Mouse (Mus musculus) heart, embryonic 14.5 days (tissue): Measurements from ENCODE around the gene 1110008L16Rik. TPM values are rescaled to one million over a fixed set of nuclear protein-coding genes. Genes with fewer than 3 reads are reported as not detected.

Experiments
- ATAC-seq: fragments of 200-750 bp; cut with Nextera tagmentation; 2 replicates; pipeline ENCODE4 v1.8.0; 2017; ENCODE audit warnings: low read depth, moderate TSS enrichment; ENCODE audit not compliant: insufficient number of reproducible peaks, insufficient read depth, low FRiP score
- H3K27ac ChIP-seq, 2 experiments: fragments of 200-500 bp in 1 of 2; fragments of 300-500 bp in 1 of 2; sonication (generic) in 1 of 2; replicated peaks in 1 of 2; 2 replicates each; pipeline ENCODE4 v1.5.1; 2012 to 2014; ENCODE audit warnings: low read depth in 2 of 2, low read length in 2 of 2, control low read depth in 1 of 2, mild to moderate bottlenecking in 1 of 2, mixed read lengths in 1 of 2; ENCODE audit not compliant: control insufficient read depth in 1 of 2, insufficient read depth in 1 of 2
- H3K27me3 ChIP-seq: fragments of 300-500 bp; sonication (generic); 2 replicates; pipeline ENCODE4 v1.6.1; 2014; ENCODE audit warnings: mild to moderate bottlenecking, low read length, control low read depth; ENCODE audit not compliant: control insufficient read depth, insufficient read depth
- H3K36me3 ChIP-seq: fragments of 300-500 bp; sonication (generic); 2 replicates; pipeline ENCODE4 v1.6.1; 2014; ENCODE audit warnings: mild to moderate bottlenecking, control low read depth, low read length, mixed read lengths; ENCODE audit not compliant: control insufficient read depth, insufficient read depth
- H3K4me1 ChIP-seq, 2 experiments: fragments of 200-500 bp in 1 of 2; fragments of 300-500 bp in 1 of 2; sonication (generic) in 1 of 2; 2 replicates each; pipeline ENCODE4 v1.6.1; 2012 to 2014; ENCODE audit warnings: low read length in 2 of 2, control low read depth in 1 of 2, mixed read lengths in 1 of 2; ENCODE audit not compliant: control insufficient read depth in 2 of 2, insufficient read depth in 2 of 2
- H3K4me2 ChIP-seq: fragments of 300-500 bp; sonication (generic); 2 replicates; pipeline ENCODE4 v1.6.1; 2014; ENCODE audit warnings: mild to moderate bottlenecking, low read length
- H3K4me3 ChIP-seq, 2 experiments: fragments of 200-500 bp in 1 of 2; fragments of 300-500 bp in 1 of 2; sonication (generic) in 1 of 2; 2 replicates each; pipeline ENCODE4 v1.5.1; 2012 to 2014; ENCODE audit warnings: low read length in 2 of 2, mild to moderate bottlenecking in 2 of 2, control low read depth in 1 of 2, low read depth in 1 of 2, moderate library complexity in 1 of 2; ENCODE audit not compliant: control insufficient read depth in 1 of 2, insufficient read depth in 1 of 2
- H3K9ac ChIP-seq: fragments of 300-500 bp; sonication (generic); 2 replicates; pipeline ENCODE4 v1.6.1; 2014; ENCODE audit warnings: mild to moderate bottlenecking, low read length
- H3K9me3 ChIP-seq: fragments of 300-500 bp; sonication (generic); 2 replicates; pipeline ENCODE4 v1.6.1; 2016; ENCODE audit warnings: low read length, control low read depth; ENCODE audit not compliant: control insufficient read depth
- WGBS: fragments of 180-500 bp; shearing (Covaris S2); extraction: QIAGEN DNeasy Blood & Tissue Kit; methylation state at CpG from one replicate; pipeline ENCODE4 v1.1.7; 2014; 5-methylcytosine and 5-hydroxymethylcytosine counted together
- polyA plus RNA-seq: library from polyadenylated mRNA; unstranded; fragments of >200 nt; fragmentation: Nextera tagmentation; extraction: Ambion mirVana; gene quantifications from 2 replicates; pipeline ENCODE4 v1.2.1, GENCODE M21; 2014

Gene 1110008L16Rik
- polyA plus RNA-seq, 1 experiment from 2014 or later: 10.4 TPM

DNA sequence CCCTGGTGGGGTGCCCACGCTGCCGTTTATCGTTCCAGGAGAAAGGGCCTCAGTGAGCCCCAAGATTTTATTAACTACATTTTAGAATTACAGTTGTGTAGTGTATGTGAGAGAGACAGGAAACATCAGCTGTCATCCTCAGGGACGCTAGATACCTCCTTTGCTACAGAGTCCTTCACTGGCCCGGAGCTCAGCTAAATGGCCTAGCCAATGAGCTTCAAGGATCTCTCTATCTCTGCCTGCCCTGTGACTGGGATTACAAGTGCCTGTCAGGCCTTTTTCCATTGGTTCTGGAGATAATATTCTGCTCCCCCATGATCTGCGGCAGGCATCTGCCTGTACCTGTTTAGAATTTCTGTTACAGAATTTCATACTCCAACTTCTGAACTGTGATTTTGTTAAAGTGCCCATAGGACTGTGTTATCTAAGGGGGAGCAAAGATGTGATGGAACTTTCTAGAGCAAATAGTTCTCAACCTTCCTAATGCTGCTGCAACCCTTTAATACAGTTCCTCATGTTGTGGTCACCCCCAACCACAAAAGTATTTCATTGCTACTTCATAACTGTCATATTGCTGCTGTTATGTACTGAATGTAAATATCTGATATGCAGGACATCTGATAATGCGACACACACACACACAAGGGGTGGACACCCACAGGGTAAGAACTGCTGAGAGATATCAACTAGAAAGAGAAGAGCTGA is 87.9 kb downstream of the 1110008L16Rik start:
- no peak overlapping the region for H3K4me2 ChIP-seq
- H3K4me1 ChIP-seq: peaks cover 5 to 6% of the 10 kb centered on the region in 2 experiments; a peak in 3 of 4 replicates
- no peaks in the 10 kb centered on the region for H3K9me3 ChIP-seq
- H3K27ac ChIP-seq: no peak overlapping the region
- no peaks in the 10 kb centered on the region; the same call in 1 of the 2 replicates for H3K36me3 ChIP-seq
- ATAC-seq: no peak
- no peaks in the 10 kb centered on the region for H3K27me3 ChIP-seq
- 54% methylated on average over 7 of the region's 7 CpGs for WGBS
- H3K4me3 ChIP-seq: no peak overlapping the region
- H3K9ac ChIP-seq: no peak overlapping the region

DNA sequence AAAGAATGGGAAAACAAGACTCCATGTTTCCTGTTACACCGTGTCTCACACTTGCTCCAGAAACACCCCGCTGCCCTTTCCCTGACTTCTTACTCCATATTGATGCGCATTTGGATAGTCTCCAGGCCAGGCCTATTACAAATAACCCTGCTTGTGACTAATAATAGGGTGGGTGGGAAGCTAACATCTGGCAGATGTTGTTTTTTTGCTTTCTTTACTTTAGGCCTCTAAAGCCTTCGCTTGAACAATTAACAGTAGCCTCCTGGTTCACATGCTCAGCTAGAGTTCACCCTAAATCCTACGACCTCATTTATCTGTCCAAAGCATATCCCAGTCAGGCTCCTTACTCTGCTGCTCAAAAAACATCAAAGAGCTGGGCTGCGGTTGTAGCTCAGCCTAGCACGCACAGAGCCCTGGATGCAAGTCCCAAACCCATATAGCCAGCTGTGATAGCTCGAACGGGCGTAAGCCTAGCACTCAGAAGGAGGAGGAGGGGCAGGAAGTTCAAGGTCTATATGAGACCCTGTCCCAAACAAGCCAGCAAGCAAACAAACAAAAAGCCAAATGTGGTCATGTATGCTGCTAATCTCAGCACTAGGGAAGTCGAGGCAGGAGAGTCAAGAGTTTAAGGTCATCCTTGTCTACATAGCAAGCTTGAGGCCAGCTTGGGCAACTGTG is 88.5 kb downstream of the 1110008L16Rik start:
- H3K9ac ChIP-seq: no peak overlapping the region
- H3K9me3 ChIP-seq: no peaks in the 10 kb centered on the region
- H3K36me3 ChIP-seq: no peaks in the 10 kb centered on the region
- H3K27ac ChIP-seq: no peak overlapping the region
- WGBS: 65% methylated on average over 11 of the region's 11 CpGs
- H3K4me3 ChIP-seq: no peak overlapping the region
- no peak for ATAC-seq
- no peaks in the 10 kb centered on the region for H3K27me3 ChIP-seq
- peaks cover 5 to 6% of the 10 kb centered on the region in 2 experiments; a peak in 3 of 4 replicates for H3K4me1 ChIP-seq
- no peak overlapping the region for H3K4me2 ChIP-seq

DNA sequence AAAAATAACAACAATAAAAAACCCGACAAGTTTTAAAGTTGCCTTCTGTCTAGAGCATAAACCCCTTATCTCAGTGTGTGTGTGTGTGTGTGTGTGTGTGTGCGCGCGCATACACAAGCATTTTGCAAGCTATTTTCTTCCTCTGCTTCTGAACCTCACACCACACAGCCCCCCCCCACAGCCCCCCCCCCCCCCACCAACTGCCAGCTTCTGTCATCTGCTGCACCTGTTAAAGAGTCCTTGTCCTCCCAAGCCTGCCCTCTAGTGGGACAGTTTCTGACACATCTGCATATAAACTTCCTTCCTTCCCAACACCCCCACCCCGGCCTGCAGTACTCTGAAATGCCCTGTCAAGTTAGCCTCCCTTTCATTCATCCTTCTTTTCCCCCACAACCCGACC is 89.1 kb downstream of the 1110008L16Rik start:
- Histone ChIP-seq H3K4me2 (no peak overlapping the region), H3K36me3 (no peaks in the 10 kb centered on the region), H3K27ac (no peak overlapping the region), H3K4me1 (peaks cover 5 to 6% of the 10 kb centered on the region in 2 experiments; a peak in 3 of 4 replicates), H3K27me3 (no peaks in the 10 kb centered on the region), H3K9ac (no peak overlapping the region), H3K4me3 (no peak overlapping the region), H3K9me3 (no peaks in the 10 kb centered on the region)
- ATAC-seq: no peak
- 65% methylated on average over 6 of the region's 6 CpGs for WGBS

DNA sequence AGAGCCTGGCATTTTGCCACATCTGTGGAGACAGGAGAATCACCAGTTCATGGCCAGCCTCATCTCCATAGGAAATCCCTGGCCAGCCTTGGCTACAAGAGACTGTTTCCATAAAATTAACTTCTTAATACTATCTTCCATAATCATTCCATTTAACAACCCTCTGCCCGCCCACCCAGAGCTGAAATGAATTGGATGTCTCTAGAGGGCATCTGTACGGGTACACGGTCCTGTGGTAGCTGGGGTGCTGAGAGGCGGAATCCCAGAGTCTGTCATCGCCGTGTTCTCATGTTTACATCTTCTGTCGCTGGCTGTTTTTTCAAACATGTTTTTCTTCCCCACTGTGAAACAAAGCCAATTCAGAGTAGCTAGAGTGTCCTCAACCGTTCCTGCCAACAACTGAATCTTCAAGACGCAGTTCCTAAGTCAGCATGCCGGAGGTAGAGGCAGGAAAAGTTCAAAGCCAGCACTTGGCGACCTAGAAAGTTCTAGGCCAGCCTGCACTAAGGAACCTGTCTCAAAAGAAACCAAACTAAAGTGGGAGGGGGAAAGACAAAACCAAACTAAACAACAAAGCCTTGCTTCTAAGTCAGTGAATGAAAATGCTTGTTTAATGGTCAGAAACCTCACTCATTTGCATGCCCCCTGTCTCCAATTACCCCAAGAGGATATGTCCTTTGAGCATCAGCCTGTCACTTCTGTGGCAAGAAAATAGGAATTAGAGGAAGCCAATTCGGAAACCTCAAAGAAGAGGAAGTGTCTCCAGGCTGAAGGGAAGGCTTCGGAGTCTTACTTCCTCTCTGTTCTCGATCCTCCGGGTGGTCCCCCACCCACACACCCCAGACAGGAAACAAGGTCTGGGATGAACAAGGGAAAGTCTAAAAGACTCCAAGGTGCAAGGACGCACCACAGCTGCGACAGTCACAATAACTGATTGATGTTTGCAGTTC is 90.0 kb downstream of the 1110008L16Rik start:
- no peak overlapping the region for H3K4me2 ChIP-seq
- 0 out of 4 replicates have a peak overlapping the region, but pooled peaks of 1 of the 2 experiments have one; percentile 21 for H3K27ac ChIP-seq
- WGBS: 70% methylated on average over 17 of the region's 17 CpGs

DNA sequence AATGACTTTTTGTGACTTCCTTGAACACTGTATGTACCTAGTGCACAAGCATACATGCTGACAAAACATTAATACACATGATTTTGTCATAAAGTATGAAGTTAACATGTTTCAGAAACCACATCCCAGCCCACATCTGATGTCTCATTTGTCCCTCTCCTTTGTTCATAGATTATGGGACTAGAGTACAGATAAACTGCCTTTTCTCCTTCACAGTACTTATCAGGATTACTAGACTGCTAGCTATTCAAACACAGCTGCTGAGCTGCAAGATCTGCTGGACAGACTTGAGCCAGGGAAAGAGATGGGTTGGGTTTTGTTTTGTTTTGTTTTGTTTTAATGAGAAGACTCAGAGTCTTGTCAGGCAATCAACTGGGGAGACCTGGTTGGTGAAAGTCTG is 92.7 kb downstream of the 1110008L16Rik start:
- Histone ChIP-seq H3K27ac (no peak overlapping the region), H3K9ac (no peak overlapping the region)
- ATAC-seq: no peak

More for the DNA sequence above, 90.0 kb downstream of the 1110008L16Rik start:
- Histone ChIP-seq H3K4me3 (no peak overlapping the region), H3K9me3 (no peaks in the 10 kb centered on the region), H3K36me3 (no peaks in the 10 kb centered on the region), H3K9ac (no peak overlapping the region), H3K4me1 (peaks cover 5 to 6% of the 10 kb centered on the region in 2 experiments; a peak in 3 of 4 replicates), H3K27me3 (no peaks in the 10 kb centered on the region)
- no peak for ATAC-seq

DNA sequence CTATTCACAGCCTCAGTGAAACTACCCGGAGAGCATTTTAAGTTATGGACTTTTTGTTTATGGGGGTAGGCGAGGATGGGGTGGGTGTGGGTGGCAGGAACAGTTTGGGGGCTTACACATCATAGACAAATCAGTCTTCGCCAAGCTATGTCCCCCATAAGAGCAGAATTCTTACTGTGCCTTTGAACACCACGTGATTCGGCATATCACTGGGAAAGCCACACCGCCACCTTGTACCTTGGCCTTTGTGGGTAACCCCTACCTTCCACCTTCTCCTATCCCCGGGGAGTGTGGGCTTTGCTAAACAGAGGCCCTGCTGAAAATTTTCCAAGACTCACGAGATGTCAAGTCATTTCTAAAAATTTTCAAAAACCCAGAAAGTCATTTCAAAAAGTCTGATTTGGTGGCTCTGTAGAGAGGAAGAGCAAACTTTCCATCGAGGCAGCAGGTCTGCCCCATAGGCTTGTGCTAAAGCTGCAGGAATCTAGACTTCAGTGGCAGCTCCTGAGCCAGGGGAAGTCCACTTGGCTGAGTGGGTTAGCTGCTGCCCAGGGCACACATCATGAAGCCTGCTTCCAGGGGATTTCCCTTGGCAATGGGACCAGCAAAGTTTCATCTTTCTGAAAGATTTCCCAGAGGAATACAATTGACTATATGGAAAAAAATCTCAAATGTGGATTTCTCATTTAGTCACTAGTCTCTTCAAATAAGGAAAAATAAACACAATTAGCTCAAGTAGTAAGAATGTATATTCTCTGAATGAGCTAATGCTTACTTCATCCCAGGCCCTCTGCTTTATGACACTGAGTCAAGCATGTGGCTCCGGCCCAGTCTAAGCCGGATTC is 93.6 kb downstream of the 1110008L16Rik start:
- H3K4me2 ChIP-seq: no peak overlapping the region
- H3K27ac ChIP-seq: no peak overlapping the region
- no peaks in the 10 kb centered on the region for H3K27me3 ChIP-seq
- no peaks in the 10 kb centered on the region for H3K36me3 ChIP-seq
- H3K4me3 ChIP-seq: no peak overlapping the region
- H3K9ac ChIP-seq: no peak overlapping the region
- H3K4me1 ChIP-seq: peaks cover 6 to 11% of the 10 kb centered on the region in 2 experiments
- ATAC-seq: no peak
- WGBS: 76% methylated on average over 11 of the region's 11 CpGs
- no peaks in the 10 kb centered on the region for H3K9me3 ChIP-seq

More for the DNA sequence above, 92.7 kb downstream of the 1110008L16Rik start:
- H3K4me1 ChIP-seq: peaks cover 5% of the 10 kb centered on the region in 2 experiments
- H3K9me3 ChIP-seq: no peaks in the 10 kb centered on the region
- no peaks in the 10 kb centered on the region for H3K27me3 ChIP-seq
- H3K36me3 ChIP-seq: no peaks in the 10 kb centered on the region
- H3K4me2 ChIP-seq: no peak overlapping the region
- no peak overlapping the region for H3K4me3 ChIP-seq
